Mouse (Mus musculus) stomach, embryonic 14.5 days (tissue): ENCODE measurements at regions not wholly inside any gene's neighbourhood (a gene's known extent, or its start where the extent isn't known, plus 50 kb on each side); places are given as distances from the start of the nearest gene placed in this dataset.

Source experiments
- ATAC-seq: fragments of 200-750 bp; cut with Nextera tagmentation; 2 replicates; pipeline ENCODE4 v1.8.0; 2017; ENCODE audit warnings: low read depth, moderate TSS enrichment; ENCODE audit not compliant: insufficient number of reproducible peaks, insufficient read depth, low FRiP score
- H3K27ac ChIP-seq: fragments of 300-500 bp; sonication (generic); 2 replicates; pipeline ENCODE4 v1.5.1; 2014; ENCODE audit warnings: mild to moderate bottlenecking, low read length, moderate library complexity, mixed read lengths
- H3K27me3 ChIP-seq: fragments of 300-500 bp; sonication (generic); 2 replicates; pipeline ENCODE4 v1.6.1; 2014; ENCODE audit warnings: low read length, control low read depth, mixed read lengths; ENCODE audit not compliant: control insufficient read depth, insufficient read depth
- H3K36me3 ChIP-seq: fragments of 300-500 bp; sonication (generic); 2 replicates; pipeline ENCODE4 v1.6.1; 2014; ENCODE audit warnings: mild to moderate bottlenecking, control low read depth, low read length, moderate library complexity, mixed read lengths; ENCODE audit not compliant: control insufficient read depth, insufficient read depth
- H3K4me1 ChIP-seq: fragments of 300-500 bp; sonication (generic); 2 replicates; pipeline ENCODE4 v1.6.1; 2014; ENCODE audit warnings: low read length, control low read depth, mixed read lengths; ENCODE audit not compliant: control insufficient read depth, insufficient read depth
- H3K4me2 ChIP-seq: fragments of 300-500 bp; sonication (generic); replicated peaks from 2 replicates; pipeline ENCODE4 v1.6.1; 2014; ENCODE audit warnings: low read depth, low read length, control low read depth
- H3K4me3 ChIP-seq: fragments of 300-500 bp; sonication (generic); 2 replicates; pipeline ENCODE4 v1.5.1; 2014; ENCODE audit warnings: low read depth, low read length, control low read depth
- H3K9ac ChIP-seq: fragments of 300-500 bp; sonication (generic); replicated peaks from 2 replicates; pipeline ENCODE4 v1.6.1; 2014; ENCODE audit warnings: low read depth, mild to moderate bottlenecking, control low read depth, low read length, moderate library complexity, mixed read lengths
- H3K9me3 ChIP-seq: fragments of 300-500 bp; sonication (generic); 2 replicates; pipeline ENCODE4 v1.6.1; 2016; ENCODE audit warnings: low read depth, low read length, control low read depth; ENCODE audit not compliant: control insufficient read depth
- WGBS: fragments of 180-500 bp; shearing (Covaris S2); extraction: QIAGEN DNeasy Blood & Tissue Kit; methylation state at CpG from one replicate; pipeline ENCODE4 v1.1.7; 2014; 5-methylcytosine and 5-hydroxymethylcytosine counted together

GRCm38 (mm10) chr3:99741249-99742222 lies 143.7 kb upstream of the Spag17 start:
- H3K9me3 ChIP-seq: no peaks in the 10 kb centered on the region
- H3K4me1 ChIP-seq: no peaks in the 10 kb centered on the region
- no peak overlapping the region for H3K4me3 ChIP-seq
- H3K9ac ChIP-seq: no peak overlapping the region
- no peak overlapping the region for H3K4me2 ChIP-seq
- H3K27ac ChIP-seq: no peak overlapping the region
- ATAC-seq: no peak
- no peaks in the 10 kb centered on the region for H3K36me3 ChIP-seq
- no peaks in the 10 kb centered on the region for H3K27me3 ChIP-seq
- WGBS: 59% methylated on average over 3 of the region's 3 CpGs

- Histone ChIP-seq H3K36me3 (no peaks in the 10 kb centered on the region), H3K4me2 (no peak overlapping the region), H3K9me3 (no peaks in the 10 kb centered on the region), H3K27me3 (no peaks in the 10 kb centered on the region), H3K9ac (no peak overlapping the region), H3K27ac (no peak overlapping the region), H3K4me3 (no peak overlapping the region), H3K4me1 (no peaks in the 10 kb centered on the region)
- WGBS: 65% methylated on average over 8 of the region's 8 CpGs
- no peak for ATAC-seq
Observed at GRCm38 (mm10) chr3:99749725-99750124, 135.5 kb upstream of the Spag17 start.

DNA sequence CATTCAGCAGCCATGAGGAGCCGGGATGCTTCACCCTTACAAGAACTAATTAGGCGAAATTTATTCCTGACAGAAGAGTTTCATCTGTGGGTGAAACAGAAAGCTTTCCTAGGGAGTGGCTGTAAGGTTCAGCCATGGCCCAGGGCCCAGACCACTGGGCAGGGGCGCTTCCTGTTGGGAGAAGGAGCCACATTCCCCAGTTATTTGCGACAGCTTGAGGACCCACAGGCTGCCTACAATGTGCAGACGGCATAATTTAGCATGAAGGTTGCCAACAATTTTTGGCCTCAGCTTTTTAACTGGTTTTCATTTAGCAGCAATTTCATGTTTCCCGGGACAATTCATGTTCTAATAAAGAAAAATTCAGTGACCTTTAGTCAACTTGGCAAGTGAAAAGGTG lies 106.7 kb upstream of the Spag17 start:
- Histone ChIP-seq H3K36me3 (no peaks in the 10 kb centered on the region), H3K9me3 (no peaks in the 10 kb centered on the region), H3K27me3 (no peaks in the 10 kb centered on the region), H3K4me1 (no peaks in the 10 kb centered on the region), H3K27ac (no peak overlapping the region), H3K4me2 (no peak overlapping the region), H3K4me3 (no peak overlapping the region), H3K9ac (no peak overlapping the region)
- 70% methylated on average over 6 of the region's 6 CpGs for WGBS
- ATAC-seq: no peak

DNA sequence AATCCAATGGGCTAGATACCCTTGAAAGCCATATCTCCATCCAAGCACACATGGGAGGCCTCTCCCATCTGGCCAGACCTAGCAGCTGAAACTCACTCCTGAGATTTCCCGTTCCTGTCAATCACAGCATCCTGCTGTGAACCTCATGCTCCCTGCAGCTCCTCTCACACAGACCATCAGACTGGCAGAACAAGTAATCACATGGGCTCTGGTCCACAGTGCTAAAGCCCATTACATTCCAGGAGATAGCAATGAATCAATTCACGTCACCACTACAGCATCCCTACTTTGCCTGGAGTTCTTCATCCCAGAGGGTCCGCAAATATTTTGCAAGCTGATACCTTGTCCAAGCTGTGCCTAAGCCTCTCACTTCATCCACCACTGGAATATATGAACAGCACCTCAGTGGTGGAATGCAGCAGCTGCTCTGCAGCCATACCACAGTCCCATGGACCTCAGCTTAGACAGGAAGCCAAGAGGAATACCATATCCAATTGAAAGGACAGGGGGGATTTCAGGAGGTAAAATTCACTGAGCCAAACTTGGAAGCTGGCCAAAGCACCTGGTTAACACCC lies 99.2 kb upstream of the Spag17 start:
- 59% methylated on average over 3 of the region's 3 CpGs for WGBS
- H3K27me3 ChIP-seq: no peaks in the 10 kb centered on the region
- H3K4me1 ChIP-seq: no peaks in the 10 kb centered on the region
- no peak for ATAC-seq
- H3K27ac ChIP-seq: no peak overlapping the region
- H3K4me3 ChIP-seq: no peak overlapping the region
- H3K9me3 ChIP-seq: no peaks in the 10 kb centered on the region
- H3K9ac ChIP-seq: no peak overlapping the region
- H3K4me2 ChIP-seq: no peak overlapping the region
- H3K36me3 ChIP-seq: no peaks in the 10 kb centered on the region

DNA sequence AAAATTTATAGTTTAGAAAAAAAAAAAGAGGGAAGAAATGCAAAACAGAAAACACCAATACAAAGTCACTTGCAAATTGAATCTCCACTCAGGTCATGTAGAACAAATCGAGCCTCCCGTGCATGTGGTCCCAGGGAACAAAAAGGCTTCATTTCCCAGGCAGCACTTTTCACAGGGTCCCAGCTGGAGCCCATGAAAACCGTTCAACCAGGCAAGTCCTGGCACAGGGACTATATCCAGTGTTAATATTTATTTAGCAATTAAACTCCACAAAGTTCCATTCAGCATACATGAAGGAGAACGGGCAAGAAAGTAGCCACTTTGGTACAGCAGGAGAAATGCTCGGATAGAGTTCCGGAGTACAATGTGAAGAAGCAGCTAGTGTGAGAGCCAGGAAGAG lies 93.9 kb upstream of the Spag17 start:
- Histone ChIP-seq H3K4me1 (no peaks in the 10 kb centered on the region), H3K27ac (no peak overlapping the region), H3K4me2 (no peak overlapping the region), H3K9ac (no peak overlapping the region), H3K4me3 (no peak overlapping the region), H3K36me3 (no peaks in the 10 kb centered on the region), H3K27me3 (no peaks in the 10 kb centered on the region), H3K9me3 (no peaks in the 10 kb centered on the region)
- WGBS: 70% methylated on average over 6 of the region's 6 CpGs
- no peak for ATAC-seq

DNA sequence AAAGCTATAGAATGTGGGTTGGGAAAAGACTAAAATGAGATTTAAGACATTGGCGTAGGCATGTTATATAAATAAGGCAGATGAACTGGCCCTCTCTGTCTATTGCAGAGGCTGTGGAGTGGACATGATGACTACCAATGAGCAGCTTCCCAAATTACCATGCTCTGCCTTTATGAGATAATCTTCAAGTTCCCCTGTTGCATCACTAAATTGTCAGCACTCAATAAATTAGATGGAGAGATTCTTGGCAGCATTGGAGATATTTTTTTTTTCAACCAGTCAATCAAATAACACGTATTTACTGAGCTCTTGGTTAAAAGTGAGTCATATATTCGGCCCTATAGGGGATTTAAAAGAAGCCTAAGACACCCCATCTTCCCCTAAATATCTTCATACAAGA lies 91.6 kb upstream of the Spag17 start:
- WGBS: 76% methylated on average over 3 of the region's 3 CpGs
- Histone ChIP-seq H3K4me1 (no peaks in the 10 kb centered on the region), H3K27ac (no peak overlapping the region), H3K9ac (no peak overlapping the region), H3K4me3 (no peak overlapping the region), H3K27me3 (no peaks in the 10 kb centered on the region), H3K36me3 (no peaks in the 10 kb centered on the region), H3K4me2 (no peak overlapping the region), H3K9me3 (no peaks in the 10 kb centered on the region)
- no peak for ATAC-seq

DNA sequence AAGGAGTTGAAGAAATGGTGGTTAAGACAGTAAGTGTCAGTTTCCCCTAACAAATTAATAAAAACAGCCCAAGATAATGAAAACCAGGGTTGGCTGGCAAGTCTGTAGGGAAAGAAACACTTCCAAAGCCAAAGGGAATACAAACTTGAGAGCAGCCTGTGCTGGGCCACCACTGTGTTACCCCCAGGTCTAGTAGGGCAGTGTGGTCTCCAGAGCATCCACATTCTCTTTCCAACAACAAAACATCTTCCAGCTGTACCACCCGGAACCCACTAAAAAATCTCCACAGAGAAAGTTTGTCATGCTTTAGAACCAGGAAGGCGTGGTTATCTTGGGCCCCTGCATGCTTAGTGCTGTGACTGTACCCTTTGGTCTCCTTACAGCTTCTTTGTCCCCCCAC lies 89.4 kb upstream of the Spag17 start:
- Histone ChIP-seq H3K9ac (no peak overlapping the region), H3K9me3 (no peaks in the 10 kb centered on the region), H3K27me3 (no peaks in the 10 kb centered on the region), H3K4me3 (no peak overlapping the region), H3K27ac (no peak overlapping the region), H3K4me2 (no peak overlapping the region), H3K4me1 (no peaks in the 10 kb centered on the region), H3K36me3 (no peaks in the 10 kb centered on the region)
- ATAC-seq: no peak
- 82% methylated on average over 2 of the region's 2 CpGs for WGBS

DNA sequence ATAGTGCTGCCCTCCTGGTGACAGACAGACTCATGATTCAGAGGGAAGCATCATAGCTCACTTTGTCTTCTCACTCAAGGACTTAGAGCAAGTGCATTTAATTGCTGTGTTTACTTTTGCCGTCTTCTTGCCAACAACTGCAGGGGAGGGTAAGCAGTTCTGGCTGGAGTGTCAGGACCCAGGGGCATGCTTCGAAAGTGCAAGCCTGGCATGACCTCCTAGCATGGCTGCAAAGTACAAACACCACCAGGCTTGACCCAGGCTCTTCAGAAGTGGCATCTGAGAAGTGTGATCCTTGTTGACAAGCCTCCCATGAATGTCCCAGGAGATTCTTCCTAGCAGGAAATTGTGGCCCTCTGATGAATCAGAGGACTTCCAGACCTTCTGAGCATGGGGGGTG lies 87.4 kb upstream of the Spag17 start:
- no peak overlapping the region for H3K9ac ChIP-seq
- 37% methylated on average over 2 of the region's 2 CpGs for WGBS
- H3K27me3 ChIP-seq: no peaks in the 10 kb centered on the region
- H3K4me2 ChIP-seq: no peak overlapping the region
- no peak overlapping the region for H3K4me3 ChIP-seq
- H3K9me3 ChIP-seq: no peaks in the 10 kb centered on the region
- no peaks in the 10 kb centered on the region for H3K4me1 ChIP-seq
- no peak for ATAC-seq
- no peaks in the 10 kb centered on the region for H3K36me3 ChIP-seq
- no peak overlapping the region for H3K27ac ChIP-seq
